In the genomic region with DNA sequence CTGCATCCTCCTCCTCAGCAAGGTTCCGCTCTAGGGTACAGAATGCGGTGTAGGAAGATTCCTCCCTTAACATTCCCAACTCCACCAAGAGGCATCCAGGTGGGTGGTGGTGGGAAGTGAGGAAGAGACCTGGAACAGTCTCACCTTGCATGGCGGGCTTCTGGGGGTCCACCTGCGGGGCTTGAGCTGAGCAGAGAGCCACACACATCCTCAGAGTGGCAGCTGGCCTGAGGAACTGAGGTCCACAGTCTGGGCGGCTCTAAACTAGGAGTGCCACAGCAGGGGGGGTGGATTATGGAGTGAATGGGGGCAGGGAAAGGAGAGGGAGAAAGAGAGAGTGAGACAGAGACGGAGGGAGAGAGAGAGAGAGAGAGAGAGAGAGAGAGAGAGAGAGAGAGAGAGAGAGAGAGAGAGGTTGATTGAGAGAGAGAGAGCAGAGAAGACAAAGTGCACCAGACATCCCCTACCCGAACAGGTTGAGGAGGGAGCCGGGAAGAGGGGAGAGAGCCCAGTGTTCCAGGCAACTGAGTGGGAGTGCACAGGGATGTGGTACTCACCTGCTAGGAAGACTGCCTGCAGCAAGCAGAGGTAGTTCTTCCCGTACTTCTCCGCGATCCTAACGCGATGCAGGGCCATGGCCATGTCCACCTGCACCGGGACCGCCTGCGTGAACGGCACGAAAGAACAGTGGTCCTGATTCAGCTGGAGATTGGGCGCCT, we compare ENCODE assay signal across 11 mouse cellular contexts. TPM values are rescaled to one million over a fixed set of nuclear protein-coding genes. Genes with fewer than 3 reads are reported as not detected.
DNase-seq lines count a peak whose midpoint lies in the region; ATAC-seq lines count a peak whose summit lies in the region.
"Had no signal": no experiment of that assay in that cellular context is flagged by ENCODE, and none has a peak within 500 bp of the region (broad histone marks: within the 10 kb centered on the region; RNA-seq: fewer than 3 reads in every experiment).

No protein-coding gene starts in this region.

- peaks cover 32% of the 10 kb centered on the region for H3K27me3 ChIP-seq in limb, embryonic 12.5 days
- H3K27me3 ChIP-seq in stomach, embryonic 14.5 days (ENCODE audit: control insufficient read depth, insufficient read depth, low read length), result no peaks in the 10 kb centered on the region

- peak; percentile 6 to 7 for DNase-seq in cerebellum, postnatal 10 days
- DNase-seq in cerebellum, postnatal 36 days, result no peak
- DNase-seq in ovary, postnatal 14 days (ENCODE audit: low spot score), result peak; percentile 1
- no peak for DNase-seq in ovary, postnatal 36 days (ENCODE audit: low spot score)
- DNase-seq in left cerebral cortex, adult 18-20 months (ENCODE audit: low spot score in 2 of 2), result no peak
- no peak for DNase-seq in adrenal gland, adult 8-10 months

- H3K36me3 ChIP-seq in limb, embryonic 12.5 days, result no peaks in the 10 kb centered on the region
- no peaks in the 10 kb centered on the region for H3K36me3 ChIP-seq in stomach, embryonic 14.5 days (ENCODE audit: control insufficient read depth, insufficient read depth, low read length)

- peak overlapping the region; percentile 39 for H3K4me3 ChIP-seq in limb, embryonic 12.5 days (replicated peaks)
- peak overlapping the region; percentile 23 for H3K4me3 ChIP-seq in stomach, embryonic 14.5 days (ENCODE audit: low read depth, low read length)
- H3K4me3 ChIP-seq: erythroblast, embryonic 14.5 days had no signal

- ATAC-seq in limb, embryonic 12.5 days (ENCODE audit: insufficient number of reproducible peaks, insufficient read depth, low FRiP score, low TSS enrichment, low read depth), result no peak
- ATAC-seq in stomach, embryonic 14.5 days (ENCODE audit: insufficient number of reproducible peaks, insufficient read depth, low FRiP score, low read depth), result no peak

- H3K27ac ChIP-seq in limb, embryonic 12.5 days, result no peak overlapping the region
- no peak overlapping the region for H3K27ac ChIP-seq in stomach, embryonic 14.5 days (ENCODE audit: low read length)

- 8% methylated on average over 18 of the region's 19 CpGs for WGBS in limb, embryonic 12.5 days
- WGBS in stomach, embryonic 14.5 days, result 18% methylated on average over 19 of the region's 19 CpGs

- peak overlapping the region; percentile 65 for H3K4me2 ChIP-seq in limb, embryonic 12.5 days
- peak overlapping the region; percentile 54 for H3K4me2 ChIP-seq in stomach, embryonic 14.5 days (replicated peaks; ENCODE audit: low read depth, low read length)

- no peaks in the 10 kb centered on the region for H3K9me3 ChIP-seq in limb, embryonic 12.5 days
- no peaks in the 10 kb centered on the region for H3K9me3 ChIP-seq in stomach, embryonic 14.5 days (ENCODE audit: control insufficient read depth, low read depth, low read length)

- no peaks in the 10 kb centered on the region for H3K4me1 ChIP-seq in limb, embryonic 12.5 days (replicated peaks)
- no peaks in the 10 kb centered on the region for H3K4me1 ChIP-seq in stomach, embryonic 14.5 days (ENCODE audit: control insufficient read depth, insufficient read depth, low read length)

- H3K9ac ChIP-seq in limb, embryonic 12.5 days (replicated peaks), result peak overlapping the region; percentile 51
- H3K9ac ChIP-seq in stomach, embryonic 14.5 days (replicated peaks; ENCODE audit: low read depth, low read length), result no peak overlapping the region

RNA-seq across cellular contexts. Expression of gene Mcf2, which starts 0.7 kb away (rescaled TPM):
- 0.64 and 1.0 TPM in 2 replicates for polyA plus RNA-seq in limb, embryonic 12.5 days (2016; fragmentation: Nextera tagmentation; extraction: Ambion mirVana)
- polyA plus RNA-seq in stomach, embryonic 14.5 days (2014; fragmentation: Nextera tagmentation; extraction: Ambion mirVana), result 0.32 TPM in 1 of 2 replicates, not detected in the other
- 1 to 10 TPM; 4.2 to 5.1 TPM for total RNA-seq in left cerebral cortex, adult 18-20 months (2021)
- total RNA-seq in adrenal gland, adult 8-10 months (2022), result under 1 TPM in 2 of 4 experiments, not detected in 2; 0.12 to 0.13 TPM
- polyA plus RNA-seq: C2C12; erythroblast, embryonic 14.5 days; small intestine, adult 2 months had no signal

Comparison
In these comparisons a context has a peak if more than half of its experiments do, and no peak if none do; other contexts are left out.
1. DNase-seq: peak in cerebellum, postnatal 10 days (2 of 2) and ovary, postnatal 14 days (single experiment); none in cerebellum, postnatal 36 days (0 of 2), ovary, postnatal 36 days (single experiment), left cerebral cortex, adult 18-20 months (0 of 2) and adrenal gland, adult 8-10 months (single experiment).
2. RNA of gene Mcf2, which starts 0.7 kb away (total RNA-seq): 4.2 to 5.1 TPM in left cerebral cortex, adult 18-20 months; 0.12 to 0.13 TPM in adrenal gland, adult 8-10 months; every median in the first group is over 4 times any median in the second.